Mouse (Mus musculus) cerebellum, postnatal 25 days (tissue): ENCODE measurements at regions not wholly inside any gene's neighbourhood (a gene's known extent, or its start where the extent isn't known, plus 50 kb on each side); places are given as distances from the start of the nearest gene placed in this dataset.

ENCODE experiments used
- DNase-seq, 2 experiments: peaks; one replicate each; pipeline ENCODE4 v3.0.0; 2021; ENCODE audit warnings: mixed read lengths in 2 of 2

DNA sequence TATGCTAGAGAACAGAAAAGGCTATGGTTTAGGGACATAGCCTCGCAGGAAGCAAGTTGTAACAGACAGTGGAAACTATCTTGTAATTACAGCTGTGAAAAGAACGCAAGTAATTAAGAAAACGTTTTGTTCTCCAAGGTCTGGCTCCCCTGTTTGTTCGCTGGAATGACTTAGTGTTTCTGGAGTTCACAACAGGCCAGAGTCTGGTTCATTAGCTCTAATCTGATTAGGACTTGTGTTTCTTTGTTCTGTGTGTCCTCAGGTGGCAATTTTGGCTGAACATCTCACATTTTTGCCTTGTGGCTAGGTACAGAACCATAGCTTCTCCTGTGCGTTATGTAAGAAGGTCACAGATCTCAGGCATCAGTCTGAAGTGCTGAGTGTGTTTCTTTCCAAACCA lies 141.7 kb upstream of the Sgk1 start:
- DNase-seq, result no peak

DNA sequence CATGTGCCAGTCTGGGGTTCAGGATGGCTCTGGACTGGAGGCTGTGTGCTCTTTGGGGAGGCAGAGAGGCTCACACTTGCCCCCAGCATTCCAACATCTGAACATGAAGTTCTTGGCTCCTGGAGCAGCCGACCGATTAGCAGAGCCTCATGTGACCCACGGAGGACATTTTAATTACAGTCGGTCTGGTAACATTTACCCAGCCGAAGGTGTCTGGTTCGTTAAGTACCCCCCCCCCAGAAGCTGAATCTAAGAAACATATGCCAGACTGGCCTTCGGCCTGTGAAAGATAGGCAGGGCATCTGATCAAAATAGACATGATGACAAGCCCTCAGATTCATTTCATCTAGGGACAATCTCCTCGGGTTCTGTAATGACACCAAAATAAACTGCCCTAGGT lies 140.4 kb upstream of the Sgk1 start:
- no peak for DNase-seq

DNA sequence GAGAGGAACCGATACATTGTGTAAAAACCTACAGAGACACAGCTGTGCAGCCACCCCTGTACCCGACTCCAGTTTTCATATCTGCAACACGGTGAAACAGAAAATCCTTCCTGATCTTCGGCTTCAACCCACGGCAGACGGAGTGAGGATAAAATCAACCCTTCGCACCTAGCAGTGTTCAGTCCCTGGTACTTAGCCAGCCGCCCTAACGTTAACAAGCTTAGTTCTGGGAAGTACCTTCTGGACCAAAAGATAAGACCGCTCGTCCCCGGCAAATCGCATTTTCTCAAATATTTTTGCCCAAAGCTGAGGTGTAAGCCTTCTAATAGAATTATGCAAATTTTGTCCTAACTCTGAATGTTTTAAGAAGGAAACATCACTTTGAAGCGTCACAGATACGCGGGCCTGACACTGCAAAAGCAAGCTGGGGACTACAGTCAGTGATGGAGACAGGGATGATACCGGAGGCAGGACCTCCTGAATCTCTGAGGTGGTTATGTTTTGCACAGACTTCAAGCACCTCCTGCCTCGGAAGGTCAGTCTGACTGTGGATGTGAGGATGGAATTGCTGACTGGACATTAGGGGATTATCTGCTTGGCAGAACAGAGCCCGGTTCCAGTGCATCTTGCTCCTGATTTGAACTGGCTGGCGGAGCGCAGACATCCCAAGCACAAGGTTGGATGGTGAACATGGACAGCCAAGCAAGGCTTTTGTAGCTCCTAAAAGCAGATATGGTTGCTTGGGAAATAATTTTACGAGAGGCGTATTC lies 139.8 kb upstream of the Sgk1 start:
- no peak for DNase-seq

DNA sequence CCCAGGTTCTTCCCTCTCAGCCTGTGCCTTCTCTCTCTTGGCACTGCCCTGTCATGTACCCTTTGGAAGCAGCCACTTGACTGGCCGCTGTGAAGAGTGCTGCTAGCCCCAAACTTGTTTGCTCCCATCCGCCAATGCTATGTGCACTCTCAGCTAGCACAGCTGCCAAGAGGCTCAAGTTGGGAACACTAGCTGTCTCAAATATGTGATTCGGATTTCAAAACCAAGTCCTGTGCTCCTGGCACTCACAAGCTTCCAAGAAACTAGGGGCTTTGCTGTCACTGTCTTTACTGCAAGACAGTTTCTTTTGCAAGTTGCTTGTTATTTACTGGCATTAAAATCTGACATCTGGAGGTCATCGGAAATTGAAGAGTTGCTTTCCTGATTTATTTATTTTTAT lies 138.6 kb upstream of the Sgk1 start:
- no peak for DNase-seq

DNA sequence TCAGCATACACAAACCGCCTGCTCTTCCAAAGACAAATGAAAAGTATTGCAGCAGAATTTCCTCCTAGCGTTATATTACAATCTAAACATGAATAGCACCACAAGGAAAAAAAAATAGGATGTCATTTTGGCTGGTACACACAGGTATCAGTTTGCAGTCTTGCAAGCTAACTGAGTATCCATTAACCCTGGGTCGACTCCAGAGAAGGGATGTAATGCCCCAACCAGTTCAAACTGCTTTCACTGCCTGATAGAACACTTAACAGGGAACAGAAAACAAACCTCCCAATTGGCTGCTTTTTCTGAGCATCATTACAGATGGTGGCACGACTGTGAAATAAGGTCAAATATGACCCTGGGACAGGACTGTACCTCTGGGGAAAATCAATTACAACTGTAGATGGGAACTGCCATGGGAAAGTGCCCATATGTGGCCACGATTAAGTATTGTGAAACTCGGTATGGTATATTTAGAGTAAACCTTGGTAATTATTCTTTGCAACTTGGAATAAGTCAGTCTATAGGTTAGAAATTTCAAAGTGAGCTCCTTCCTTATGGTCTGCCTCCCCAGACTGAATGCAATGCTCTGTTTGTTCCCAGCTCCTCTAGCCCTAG lies 137.5 kb upstream of the Sgk1 start:
- DNase-seq, result no peak

DNA sequence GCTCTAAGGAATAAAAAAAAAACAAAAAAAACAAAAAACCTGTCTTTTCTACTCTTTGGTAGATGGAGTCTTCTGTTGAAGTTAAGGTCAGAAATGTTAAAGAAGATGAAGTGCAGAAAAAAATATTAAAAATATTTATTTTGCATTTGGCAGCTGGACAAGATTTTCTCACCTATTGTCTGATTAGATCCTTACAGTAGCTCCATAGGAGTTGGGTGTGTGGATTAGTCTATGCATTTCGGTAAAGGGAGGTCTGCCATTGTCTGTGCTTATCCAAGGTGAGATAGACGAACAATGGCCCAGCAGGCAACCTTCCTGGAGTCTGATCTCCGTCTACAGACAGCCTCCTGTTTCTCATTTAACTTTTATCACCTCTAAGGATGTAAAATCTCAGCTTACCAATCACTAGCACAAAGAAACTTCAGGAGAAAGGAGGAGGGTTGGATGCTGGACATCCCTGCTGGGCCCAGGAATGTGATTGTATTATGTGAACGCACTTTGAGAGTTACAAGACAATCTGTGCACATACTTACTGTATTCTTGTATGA lies 136.0 kb upstream of the Sgk1 start:
- no peak for DNase-seq

DNA sequence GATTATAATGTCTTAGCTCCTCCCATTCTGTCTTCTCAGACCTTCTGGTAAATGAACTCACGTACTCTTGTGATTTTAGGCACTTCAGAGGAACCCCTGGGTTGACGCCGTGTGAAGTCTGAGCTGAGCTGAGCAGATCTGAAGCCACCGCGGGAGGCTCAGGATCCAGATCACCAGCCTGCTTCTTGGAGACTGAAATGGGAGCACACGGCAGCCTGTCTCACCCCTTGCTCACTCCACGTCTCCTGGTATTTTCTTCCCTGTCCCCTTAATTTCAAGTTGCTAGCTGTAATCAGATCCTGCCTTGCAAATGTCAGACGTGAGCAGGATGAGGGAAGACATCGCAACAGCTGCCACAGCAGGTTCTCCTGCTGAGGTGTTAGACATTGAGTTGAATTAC lies 135.3 kb upstream of the Sgk1 start:
- no peak for DNase-seq

DNA sequence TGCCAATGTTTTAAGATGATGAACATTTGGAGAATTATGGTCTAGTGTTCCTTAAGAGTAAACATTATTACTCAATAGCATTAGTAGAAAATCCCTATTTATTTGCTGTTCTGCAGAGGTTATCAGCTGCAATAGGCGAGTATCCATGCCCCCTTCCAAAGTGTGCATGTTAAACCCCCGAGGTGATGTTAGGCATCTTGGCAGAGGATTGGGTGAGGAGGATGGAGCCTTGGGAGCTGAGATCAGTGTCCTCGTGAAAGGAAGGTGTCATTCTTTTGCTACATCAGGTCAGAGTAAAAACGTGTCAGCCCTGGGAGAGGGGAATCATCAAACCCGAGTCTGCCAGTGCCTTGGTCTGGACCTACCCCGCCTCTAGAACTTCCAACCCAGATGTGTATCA lies 130.7 kb upstream of the Sgk1 start:
- DNase-seq, result no peak

DNA sequence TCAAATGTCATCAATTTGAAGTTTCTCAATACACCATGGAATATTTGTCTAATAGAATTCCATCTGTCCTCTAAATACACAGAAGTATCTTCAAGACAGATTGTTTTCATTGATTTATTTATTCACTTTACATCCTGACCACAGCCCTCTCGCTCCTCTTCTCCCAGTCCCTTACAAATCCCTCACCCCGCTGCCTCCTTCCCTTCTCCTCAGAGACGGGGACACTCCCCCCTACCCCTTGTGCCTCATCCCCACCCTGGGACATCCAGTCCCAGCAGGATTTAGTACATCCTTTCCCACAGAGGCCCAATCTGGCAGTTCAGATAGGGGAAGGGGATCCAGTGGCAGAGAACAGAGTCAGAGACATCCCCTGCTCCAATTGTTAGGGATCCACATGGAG lies 129.6 kb upstream of the Sgk1 start:
- DNase-seq, result no peak

DNA sequence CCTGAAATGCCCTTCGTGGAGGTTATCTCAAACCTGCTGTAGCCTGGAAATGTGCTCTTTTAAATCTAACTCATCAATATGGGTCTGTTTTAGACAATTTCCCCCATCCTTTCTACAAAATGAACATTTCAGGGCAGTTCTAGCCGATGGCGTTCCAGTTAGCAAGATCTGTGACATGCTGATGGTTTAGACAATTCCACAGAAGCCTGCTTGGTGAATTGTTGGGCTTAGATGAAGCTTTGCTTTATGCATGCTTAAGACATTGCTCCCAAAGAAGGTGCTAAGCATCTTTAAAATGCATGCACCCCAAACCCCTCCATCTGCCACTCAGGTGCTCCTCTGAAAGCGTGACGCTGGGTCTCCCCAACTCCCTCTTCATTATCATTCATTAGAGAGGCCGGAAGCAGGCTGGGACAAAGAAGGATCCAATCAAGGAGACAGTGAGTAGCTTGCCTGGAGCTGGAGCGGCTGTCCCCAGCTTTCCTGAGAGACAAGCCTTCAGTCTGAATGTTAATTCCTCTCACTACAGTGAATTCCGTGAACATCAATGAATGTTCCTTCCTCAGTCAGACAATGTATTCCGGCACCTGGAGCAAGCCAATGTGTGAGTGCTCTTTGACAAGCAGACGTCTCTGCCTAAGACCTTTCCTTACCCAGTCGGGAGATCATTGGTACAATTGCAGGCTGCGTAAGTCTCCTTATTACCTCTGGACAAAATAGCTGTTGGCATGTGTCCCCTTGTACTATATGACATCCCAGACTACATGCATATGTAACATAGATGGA lies 127.0 kb upstream of the Sgk1 start:
- no peak for DNase-seq

DNA sequence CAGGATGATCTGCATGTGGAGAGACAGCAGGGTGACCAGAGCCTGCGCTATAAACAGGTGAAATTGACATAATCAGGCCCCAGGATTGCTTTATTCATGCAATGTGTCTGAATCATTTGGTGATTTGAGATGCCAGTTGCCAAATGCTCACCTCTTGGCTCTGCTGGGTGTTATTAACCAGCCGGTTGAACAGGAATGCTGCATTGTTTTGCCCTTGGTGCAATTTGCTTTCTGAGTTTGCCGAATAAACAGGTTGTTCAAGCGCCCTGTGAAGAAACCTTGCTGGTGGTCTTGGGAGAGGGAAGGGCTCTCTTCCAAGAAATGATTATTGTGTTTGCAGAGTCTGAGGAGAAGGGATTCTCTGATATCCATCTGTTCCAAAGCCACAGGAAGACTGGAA lies 126.3 kb upstream of the Sgk1 start:
- DNase-seq, result peak; percentile 20 to 25

DNA sequence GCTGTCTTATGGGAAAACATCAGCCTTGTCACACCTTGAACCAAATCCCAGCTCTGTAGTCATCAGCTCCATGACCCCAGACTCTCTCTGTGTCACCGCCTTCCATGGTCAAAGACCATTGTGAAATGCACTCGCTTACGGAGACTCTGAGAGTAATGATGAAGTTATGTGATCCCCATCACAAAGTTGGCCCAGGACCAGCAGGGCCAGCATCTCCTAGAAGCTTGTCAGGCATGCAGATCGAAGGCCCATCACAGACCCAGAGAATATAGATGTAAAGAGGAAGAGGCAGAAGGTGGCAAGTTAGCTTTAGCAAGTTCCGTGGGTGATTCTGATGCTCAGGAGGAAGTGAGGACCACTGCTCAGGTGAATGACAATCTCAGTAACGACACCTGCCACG lies 125.2 kb upstream of the Sgk1 start:
- DNase-seq, result no peak

DNA sequence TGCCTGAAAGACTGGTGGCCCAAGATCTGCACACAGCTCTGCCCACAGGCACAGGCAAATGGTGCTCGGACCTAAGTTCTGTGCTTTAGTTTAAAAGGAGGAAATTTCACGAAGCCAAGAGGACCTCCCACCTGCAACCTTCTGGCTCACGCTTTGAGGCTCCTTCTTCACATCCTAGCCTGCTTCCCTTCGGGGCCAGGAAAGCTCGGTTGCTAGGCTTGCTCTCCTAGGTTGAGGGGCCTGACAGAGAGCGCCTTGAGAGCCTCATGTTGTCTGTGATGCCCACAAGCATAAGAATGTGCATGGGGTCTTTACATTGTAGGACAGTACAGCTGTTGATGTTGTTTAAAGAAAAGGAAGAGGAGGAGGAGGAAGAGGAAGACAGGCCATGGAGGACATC lies 123.9 kb upstream of the Sgk1 start:
- DNase-seq, result no peak

DNA sequence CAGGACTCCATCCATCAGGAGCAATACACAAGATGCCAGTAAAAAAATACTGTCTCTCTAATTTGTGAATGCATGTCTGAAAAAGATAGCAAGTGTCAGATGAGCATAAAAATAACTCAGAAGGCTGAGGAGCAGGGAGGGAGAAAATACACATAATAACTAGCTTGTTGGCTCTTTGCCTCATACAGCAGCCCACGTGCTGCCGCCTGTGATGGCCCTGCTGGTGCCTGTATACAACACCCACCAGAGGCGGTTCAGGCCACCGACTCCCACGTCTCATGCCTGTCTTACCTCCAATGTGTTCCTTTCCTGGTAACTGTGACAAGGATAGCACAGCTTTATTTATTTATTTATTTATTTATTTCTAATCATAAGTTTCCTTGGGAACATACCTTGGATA lies 119.5 kb upstream of the Sgk1 start:
- DNase-seq, result no peak

DNA sequence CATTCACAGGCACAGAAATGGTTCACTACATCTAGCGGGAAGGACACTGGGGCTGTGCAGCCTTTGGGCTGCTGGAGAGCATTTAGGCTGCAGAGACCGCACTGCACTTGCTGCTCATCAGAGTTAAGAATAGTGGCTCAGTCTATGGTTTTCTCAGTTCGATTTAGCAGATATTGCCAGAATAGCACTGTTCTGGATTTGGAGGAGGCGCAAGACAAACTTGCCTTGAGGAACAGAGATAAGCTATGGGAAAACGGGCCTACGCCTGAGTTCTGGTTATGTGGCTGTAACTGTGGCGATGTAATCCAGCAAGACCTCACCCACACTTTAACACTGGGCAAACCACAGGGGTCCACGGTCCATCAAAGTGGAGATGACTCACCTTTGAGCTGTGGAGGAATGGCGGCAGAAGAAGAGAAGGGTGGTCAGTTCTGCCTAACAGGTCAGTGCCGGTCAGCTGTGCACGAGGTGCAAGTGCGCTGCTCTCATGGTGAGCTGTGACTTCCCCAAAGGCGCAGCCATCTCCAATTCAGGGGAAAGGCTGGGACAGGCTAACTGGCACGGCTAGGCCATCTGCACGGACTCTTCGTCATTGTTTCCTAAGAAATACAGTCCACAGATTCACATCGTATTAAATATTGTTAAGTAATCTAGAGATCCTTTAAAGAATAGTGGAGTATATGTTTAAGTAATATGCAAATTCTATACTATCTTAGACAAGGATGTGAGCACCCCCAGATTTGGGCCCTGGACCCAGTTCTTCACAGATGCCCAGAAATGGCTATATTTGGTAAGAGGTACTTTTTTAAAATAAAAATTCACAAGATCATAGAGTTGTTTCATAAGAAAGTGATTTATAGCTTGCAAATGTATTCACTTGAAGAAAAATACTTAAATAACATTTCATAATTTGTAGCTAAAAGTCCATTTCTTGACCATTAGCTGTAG lies 118.7 kb upstream of the Sgk1 start:
- DNase-seq, result no peak

DNA sequence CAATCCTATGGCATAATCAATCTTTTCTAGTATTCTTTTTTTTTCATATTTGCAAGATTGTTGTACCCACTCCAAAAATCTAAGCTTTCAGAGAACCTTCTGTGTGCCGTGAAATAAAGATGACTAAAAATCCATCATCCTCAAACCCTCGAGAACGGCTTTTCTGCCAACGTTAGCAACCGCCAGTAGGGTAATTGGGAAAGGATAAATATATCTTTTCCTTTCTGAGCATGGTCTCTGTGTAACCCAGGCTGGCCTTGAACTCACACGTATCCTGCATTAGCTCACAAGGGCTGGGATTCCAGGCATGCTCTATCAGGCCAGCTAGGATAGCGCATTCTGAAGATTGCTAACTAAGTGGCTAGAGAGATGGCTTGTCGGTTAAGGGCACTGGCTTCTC lies 117.9 kb upstream of the Sgk1 start:
- DNase-seq, result no peak

DNA sequence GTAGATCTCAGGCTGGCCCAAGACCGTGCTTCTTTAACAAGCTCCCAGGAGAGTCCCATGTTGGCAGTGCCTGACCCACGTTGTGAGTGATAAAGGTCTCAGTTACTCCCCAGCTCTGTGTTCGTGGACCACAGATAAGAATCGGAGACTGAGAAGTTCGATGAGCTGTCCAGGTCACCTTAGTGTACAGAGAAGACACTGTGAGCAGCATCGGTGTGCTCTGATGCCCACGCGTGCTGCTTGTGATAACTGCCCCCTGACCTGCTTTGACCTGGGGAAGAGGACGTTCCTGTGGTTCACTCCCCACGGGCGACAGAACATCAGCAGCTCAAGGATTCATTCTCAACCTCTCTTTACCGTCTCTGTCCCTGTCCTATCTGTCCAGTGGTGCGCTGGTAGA lies 117.1 kb upstream of the Sgk1 start:
- no peak for DNase-seq

DNA sequence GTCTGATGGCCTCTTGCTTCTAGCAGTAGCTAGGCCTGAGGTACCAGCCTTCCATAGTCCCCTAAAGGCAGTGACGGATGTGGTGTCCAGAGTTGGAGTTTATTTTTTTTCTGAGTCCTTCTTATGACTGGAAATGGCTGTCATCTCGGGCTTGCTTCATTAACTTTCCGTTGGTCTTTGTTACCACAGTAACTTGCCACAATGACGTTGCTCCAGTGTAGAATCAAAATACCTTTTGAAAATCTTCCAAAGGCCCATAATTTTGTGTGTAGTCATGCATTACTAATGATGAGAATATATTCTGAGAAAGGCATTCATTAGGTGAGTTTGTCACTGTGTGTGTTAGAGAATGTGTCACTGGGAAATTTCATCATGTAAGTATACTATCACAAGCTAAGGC lies 108.4 kb upstream of the Sgk1 start:
- no peak for DNase-seq

DNA sequence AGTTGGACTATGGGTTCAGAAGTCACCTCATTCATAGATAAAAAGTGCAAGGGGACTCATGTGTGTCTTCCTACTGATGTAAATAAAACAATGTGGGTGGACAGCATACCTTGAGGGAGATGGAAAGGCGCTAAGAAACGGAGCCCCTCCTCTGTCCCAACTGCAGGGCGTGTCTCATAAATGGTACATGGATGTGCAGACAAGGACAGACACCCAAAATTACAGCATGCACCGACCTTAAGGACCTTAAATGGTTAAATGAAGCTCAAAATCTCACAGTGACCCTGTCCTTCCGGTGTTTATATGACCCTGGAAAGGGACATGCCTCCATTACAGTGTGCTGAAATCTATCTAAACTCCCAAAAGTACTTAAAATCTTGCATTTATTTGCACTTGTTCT lies 106.5 kb upstream of the Sgk1 start:
- DNase-seq, result no peak

DNA sequence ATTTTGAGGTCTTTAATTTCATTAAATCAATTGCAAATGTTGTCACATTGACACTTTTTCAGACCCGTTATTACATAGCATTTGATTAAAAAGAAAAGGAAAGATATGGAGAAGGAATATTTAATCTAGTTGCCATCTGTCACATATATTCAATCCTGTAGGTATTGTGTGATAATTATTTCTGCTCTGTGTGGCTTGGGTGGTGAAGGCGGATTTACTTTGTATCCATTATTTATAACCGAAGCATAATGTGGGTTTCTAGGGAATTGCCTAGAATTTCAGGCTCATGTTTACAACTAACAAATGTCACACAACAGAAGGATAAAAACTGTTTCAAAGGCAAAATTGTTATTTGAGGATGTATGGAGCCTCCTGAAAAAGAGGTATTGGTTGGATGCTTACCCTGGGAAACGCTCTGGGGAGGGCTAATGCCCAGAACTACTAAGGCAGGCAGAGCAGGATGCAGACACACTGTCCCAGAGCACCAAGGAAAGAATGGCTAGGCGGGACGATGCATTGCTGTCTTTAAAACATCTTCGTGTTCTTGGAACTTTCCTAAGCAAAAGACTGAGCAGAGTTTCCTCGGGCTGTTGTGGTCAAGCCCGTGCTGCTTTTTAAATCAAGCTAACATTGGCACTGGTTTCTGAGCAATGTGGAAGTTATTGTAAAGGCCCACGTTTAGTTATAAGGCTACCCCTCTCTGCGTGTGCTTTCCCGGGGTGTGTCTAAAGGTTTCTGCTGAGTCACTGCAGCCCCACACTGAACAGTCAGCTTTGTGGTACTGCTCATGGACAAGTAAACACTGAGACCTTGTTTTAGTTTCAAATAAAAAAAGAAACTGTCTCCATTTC lies 105.8 kb upstream of the Sgk1 start:
- DNase-seq, result no peak

DNA sequence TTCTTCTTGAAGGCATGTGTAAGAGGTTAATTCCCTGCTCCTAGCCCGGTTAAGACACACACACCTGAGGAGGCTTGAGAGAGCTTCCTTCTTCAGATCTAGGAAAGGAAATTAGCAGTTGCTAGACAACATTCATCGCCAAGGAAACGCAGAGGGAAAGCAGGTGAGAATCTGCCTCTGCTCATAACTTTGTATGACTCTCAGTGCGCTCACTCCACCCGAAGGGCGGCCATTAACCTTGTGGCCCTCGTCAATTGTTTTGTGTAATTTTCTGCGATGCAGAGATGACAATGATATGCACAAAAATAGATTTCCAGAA lies 105.3 kb upstream of the Sgk1 start:
- no peak for DNase-seq

DNA sequence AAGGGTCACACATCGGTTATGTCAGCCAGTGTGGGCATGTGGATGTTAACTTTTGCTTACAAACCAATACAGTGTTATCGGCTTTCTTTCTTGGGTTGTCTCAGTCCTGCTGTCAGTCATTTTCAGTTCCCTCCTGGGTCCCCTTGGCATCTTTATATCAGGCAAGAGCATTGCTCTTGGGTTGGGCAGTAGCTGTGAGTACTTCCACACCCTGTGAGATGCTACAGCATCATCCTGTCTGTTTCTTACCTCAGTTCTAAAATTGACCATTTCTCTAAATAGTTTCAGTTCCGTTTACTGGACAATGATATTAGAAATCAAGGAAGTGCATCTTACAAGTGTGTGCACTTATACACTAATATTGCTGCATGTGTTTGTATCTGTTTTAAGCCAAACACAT lies 104.9 kb upstream of the Sgk1 start:
- no peak for DNase-seq
